Mouse (Mus musculus): ENCODE data around the gene Bhlhb9.
"Not testable (repeated sequence)": the region's sequence is repeated elsewhere in the genome, so short reads cannot be mapped to it uniquely, and the experiment has no call there.

GRCm38 (mm10) chrX:135838521-135839360 lies 41.3 kb downstream of the Bhlhb9 start, which contains the start of gene Gprasp2:
- not testable (repeated sequence) for TF ChIP-seq POLR2A (IDR thresholded peaks at IDR 0.05; ENCODE audit: insufficient read depth, low read depth, low read length); CTCF (IDR thresholded peaks at IDR 0.05); EP300 (IDR thresholded peaks at IDR 0.05; ENCODE audit: insufficient read depth, low read depth, low read length)

All from heart, adult 2 months (tissue).